Mouse (Mus musculus) olfactory bulb, adult 2 months (tissue): ENCODE measurements around the gene Zdhhc20. TPM values are rescaled to one million over a fixed set of nuclear protein-coding genes. Genes with fewer than 3 reads are reported as not detected.
"Not testable (repeated sequence)": the region's sequence is repeated elsewhere in the genome, so short reads cannot be mapped to it uniquely, and the experiment has no call there.

Source experiments
- H3K27ac ChIP-seq: fragments of 200-500 bp; 2 replicates; pipeline ENCODE4 v1.5.1; 2012; ENCODE audit warnings: low read depth, low read length; ENCODE audit not compliant: insufficient read depth
- H3K4me1 ChIP-seq: fragments of 200-500 bp; 2 replicates; pipeline ENCODE4 v1.6.1; 2012; ENCODE audit warnings: low read length; ENCODE audit not compliant: control insufficient read depth, insufficient read depth
- H3K4me3 ChIP-seq: fragments of 200-500 bp; 2 replicates; pipeline ENCODE4 v1.5.1; 2012; ENCODE audit warnings: mild to moderate bottlenecking, low read depth, low read length, moderate library complexity; ENCODE audit not compliant: insufficient read depth
- CTCF ChIP-seq: fragments of 200-500 bp; IDR thresholded peaks from 2 replicates; pipeline ENCODE4 v1.5.1; 2012; ENCODE audit warnings: low read depth, mild to moderate bottlenecking, low read length, moderate library complexity; ENCODE audit not compliant: insufficient read depth
- POLR2A ChIP-seq: fragments of 200-500 bp; IDR thresholded peaks from 2 replicates; pipeline ENCODE4 v1.6.1; 2012; ENCODE audit warnings: mild to moderate bottlenecking, low read depth, low read length, moderate library complexity; ENCODE audit not compliant: insufficient read depth
- WGBS: fragments of 180-500 bp; shearing (Covaris S2); methylation state at CpG from one replicate; pipeline ENCODE4 v1.1.7; 2018; 5-methylcytosine and 5-hydroxymethylcytosine counted together
- polyA plus RNA-seq: library from polyadenylated mRNA; stranded (reverse); fragments of >200 nt; gene quantifications from 2 replicates; pipeline ENCODE4 v1.2.4, GENCODE M21; 2012; ENCODE audit warnings: low replicate concordance; ENCODE audit not compliant: missing spikeins, insufficient read depth, insufficient read length

Zdhhc20 gene
- polyA plus RNA-seq, 1 experiment = not detected

GRCm38 (mm10) chr14:57915341-57915740, 25.3 kb upstream of the Zdhhc20 start:
- WGBS = 42% methylated on average over 6 of the region's 6 CpGs
- Histone ChIP-seq H3K4me3 (no peak overlapping the region), H3K4me1 (peaks cover 8% of the 10 kb centered on the region; the same call in 1 of the 2 replicates), H3K27ac (no peak overlapping the region)
- TF ChIP-seq POLR2A (no peak), CTCF (no peak)

DNA sequence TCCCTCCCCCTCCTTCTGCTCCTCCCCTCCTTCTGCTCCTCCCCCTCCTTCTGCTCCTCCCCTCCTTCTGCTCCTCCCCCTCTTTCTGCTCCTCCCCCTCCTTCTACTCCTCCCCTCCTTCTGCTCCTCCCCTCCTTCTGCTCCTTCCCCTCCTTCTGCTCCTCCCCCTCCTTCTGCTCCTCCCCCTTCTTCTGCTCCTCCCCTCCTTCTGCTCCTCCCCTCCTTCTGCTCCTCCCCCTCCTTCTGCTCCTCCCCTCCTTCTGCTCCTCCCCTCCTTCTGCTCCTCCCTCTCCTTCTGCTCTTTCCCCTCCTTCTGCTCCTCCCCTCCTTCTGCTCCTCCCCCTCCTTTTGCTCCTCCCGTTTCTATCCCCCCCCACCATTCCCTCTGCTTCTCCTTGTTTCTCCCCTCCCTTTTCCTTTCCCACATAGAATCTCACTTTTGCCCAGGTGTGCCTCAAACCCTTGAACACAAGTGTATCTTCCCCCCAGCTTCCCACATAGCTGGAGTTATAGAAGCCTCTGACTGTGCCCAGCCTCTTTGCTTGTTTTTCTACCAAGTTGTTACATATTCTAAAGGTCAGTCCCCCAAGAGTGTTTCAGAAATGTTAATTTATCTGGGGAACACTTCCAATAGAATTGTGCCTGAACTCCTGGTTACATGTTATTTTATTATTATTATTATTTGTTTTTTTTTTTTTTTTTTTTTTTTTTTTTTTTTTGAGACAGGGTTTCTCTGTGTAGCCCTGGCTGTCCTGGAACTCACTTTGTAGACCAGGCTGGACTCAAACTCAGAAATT, 22.3 kb upstream of the Zdhhc20 start:
- 37% methylated on average over 1 of the region's 1 CpGs for WGBS
- not testable (repeated sequence) for H3K4me1 ChIP-seq

GRCm38 (mm10) chr14:57911787-57912186, 21.7 kb upstream of the Zdhhc20 start:
- not testable (repeated sequence) for H3K4me3 ChIP-seq, H3K27ac ChIP-seq, H3K4me1 ChIP-seq

More for the DNA sequence above, 22.3 kb upstream of the Zdhhc20 start:
- H3K27ac ChIP-seq, H3K4me3 ChIP-seq: not testable (repeated sequence)

GRCm38 (mm10) chr14:57911316-57911715, 21.2 kb upstream of the Zdhhc20 start:
- 90% methylated on average over 4 of the region's 4 CpGs for WGBS

GRCm38 (mm10) chr14:57910501-57911068, 20.5 kb upstream of the Zdhhc20 start:
- TF ChIP-seq POLR2A (no peak), CTCF (peak; percentile 72)
- Histone ChIP-seq H3K4me3 (peak overlapping the region; percentile 32), H3K4me1 (peaks cover 5% of the 10 kb centered on the region; the same call in 1 of the 2 replicates), H3K27ac (no peak overlapping the region)
- WGBS = 16% methylated on average over 26 of the region's 26 CpGs

More at GRCm38 (mm10) chr14:57911316-57911715, 21.2 kb upstream of the Zdhhc20 start:
- Histone ChIP-seq H3K27ac (no peak overlapping the region), H3K4me1 (peaks cover 5% of the 10 kb centered on the region; the same call in 1 of the 2 replicates), H3K4me3 (no peak overlapping the region)
- TF ChIP-seq POLR2A (no peak), CTCF (no peak)

DNA sequence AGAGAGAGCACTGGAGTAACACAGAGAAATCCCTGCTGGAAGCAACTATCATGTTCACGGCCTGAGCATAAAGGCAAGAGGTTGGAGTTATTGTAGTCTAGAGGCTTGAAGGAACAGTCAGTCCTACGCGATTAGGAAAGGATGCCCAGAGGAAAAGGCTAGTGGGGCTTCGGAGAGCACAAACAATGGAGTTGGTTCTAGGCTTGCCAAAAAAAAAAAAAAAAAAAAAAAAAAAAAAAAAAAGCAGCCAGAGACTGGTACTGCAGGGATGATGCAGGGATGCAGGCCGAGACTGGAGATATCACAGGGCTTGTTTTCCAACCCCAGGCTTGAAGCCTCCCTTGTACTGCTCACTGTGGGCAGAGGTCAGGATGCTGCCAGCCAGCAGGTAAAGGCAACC, 19.2 kb upstream of the Zdhhc20 start:
- no peak overlapping the region for H3K4me3 ChIP-seq
- no peak for TF ChIP-seq POLR2A
- WGBS = 64% methylated on average over 5 of the region's 5 CpGs
- H3K27ac ChIP-seq = no peak overlapping the region
- peaks cover 3% of the 10 kb centered on the region; the same call in 1 of the 2 replicates for H3K4me1 ChIP-seq

- no peak overlapping the region for H3K27ac ChIP-seq
- peaks cover 2% of the 10 kb centered on the region; the same call in 1 of the 2 replicates for H3K4me1 ChIP-seq
- WGBS = 73% methylated on average over 2 of the region's 2 CpGs
- no peak overlapping the region for H3K4me3 ChIP-seq
- TF ChIP-seq CTCF (no peak), POLR2A (no peak)
Measured at GRCm38 (mm10) chr14:57908431-57908830, 18.4 kb upstream of the Zdhhc20 start.

GRCm38 (mm10) chr14:57901998-57902397, 11.9 kb upstream of the Zdhhc20 start:
- Histone ChIP-seq H3K27ac (no peak overlapping the region), H3K4me1 (no peaks in the 10 kb centered on the region), H3K4me3 (no peak overlapping the region)
- TF ChIP-seq CTCF (no peak), POLR2A (no peak)
- WGBS = 56% methylated on average over 1 of the region's 1 CpGs

- Histone ChIP-seq H3K4me1 (no peaks in the 10 kb centered on the region), H3K4me3 (no peak overlapping the region), H3K27ac (no peak overlapping the region)
- WGBS = 95% methylated on average over 12 of the region's 12 CpGs
- TF ChIP-seq POLR2A (no peak), CTCF (no peak)
Measured at GRCm38 (mm10) chr14:57896882-57897281, 6.8 kb upstream of the Zdhhc20 start.

DNA sequence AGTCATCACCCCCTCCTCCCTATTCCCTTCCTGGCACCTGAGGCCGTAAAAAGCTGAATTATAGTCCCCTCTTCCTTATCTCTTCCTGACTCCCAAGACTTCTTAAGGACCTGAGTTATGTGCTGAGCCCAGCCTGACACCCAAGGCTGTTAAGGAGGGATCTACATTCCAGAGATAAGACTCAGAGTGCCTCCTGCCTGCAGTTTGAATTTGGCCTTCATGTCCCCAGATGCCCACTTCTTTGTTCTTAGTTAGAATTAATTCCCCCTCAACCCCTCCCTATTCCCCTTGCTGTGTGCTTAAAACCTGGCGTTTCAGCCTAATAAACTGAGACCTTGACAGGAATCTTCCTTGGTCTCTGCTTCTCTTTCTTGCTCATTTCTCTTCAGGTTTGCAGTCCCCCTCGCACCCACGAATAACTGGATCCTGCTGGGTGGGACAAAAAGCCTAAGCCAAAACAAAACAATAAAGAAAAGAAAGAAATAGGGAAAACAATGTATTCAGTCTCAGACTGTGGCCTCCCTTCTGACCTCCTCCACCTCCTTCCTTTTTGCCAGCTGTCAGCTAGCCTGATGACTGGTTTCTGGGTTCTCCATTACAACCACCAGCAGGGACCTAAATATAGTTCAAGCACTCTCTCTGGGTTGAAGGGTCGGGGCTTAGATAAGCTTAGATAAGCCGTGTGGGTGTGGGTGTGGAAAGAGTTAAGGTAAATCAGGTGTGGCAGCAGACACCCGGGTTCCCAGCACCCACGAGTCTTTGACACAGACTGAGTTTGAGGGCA, 6.2 kb upstream of the Zdhhc20 start:
- H3K4me3 ChIP-seq, H3K4me1 ChIP-seq, H3K27ac ChIP-seq: not testable (repeated sequence)
- 69% methylated on average over 8 of the region's 8 CpGs for WGBS
